Mouse (Mus musculus): ENCODE results near the gene Pafah1b1. TPM values are rescaled to one million over a fixed set of nuclear protein-coding genes. Genes with fewer than 3 reads are reported as not detected.

Pafah1b1 gene
- total RNA-seq, 2 experiments from 2014 or later: 206 to 224 TPM

DNA sequence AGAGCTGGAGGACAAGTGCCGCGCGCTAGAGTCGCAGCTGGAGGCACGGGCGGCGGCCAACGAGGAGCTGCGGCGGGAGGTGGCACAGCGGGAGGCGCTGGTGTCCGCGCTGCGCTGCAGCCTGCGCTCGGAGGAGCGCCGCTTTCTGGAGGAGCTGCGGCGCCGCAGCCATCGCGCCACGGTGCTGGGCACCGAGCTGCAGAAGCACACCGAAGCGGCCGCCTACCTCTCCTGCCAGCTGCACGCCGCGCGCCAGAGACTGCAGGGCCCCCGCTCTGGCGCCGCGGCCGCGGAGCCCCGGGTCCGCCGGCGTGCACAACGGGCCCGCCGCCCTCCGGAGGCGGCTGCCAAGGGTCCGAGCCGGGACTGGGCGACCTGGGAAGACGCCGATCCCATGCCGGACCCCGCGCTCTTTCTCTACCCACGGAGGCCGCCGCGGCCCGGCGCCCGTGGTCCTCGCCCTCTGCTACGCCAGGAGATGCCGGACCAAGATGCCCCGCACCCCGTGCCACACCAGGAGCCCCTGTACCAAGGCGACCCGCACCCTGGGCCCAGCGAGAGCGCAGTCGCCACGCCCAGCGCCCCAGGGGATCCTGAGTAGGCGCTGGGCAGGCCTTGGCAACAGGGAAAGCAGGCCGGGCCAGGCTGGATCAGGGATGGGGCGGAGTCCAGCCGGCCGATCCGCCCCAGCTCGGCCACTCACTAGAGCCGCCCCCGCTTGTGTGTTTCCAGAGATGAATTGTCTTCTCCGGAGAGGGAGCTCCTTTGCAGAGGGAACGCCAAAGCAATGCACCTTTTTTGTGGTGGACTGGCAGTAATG lies 86.3 kb downstream of the Pafah1b1 start:
- intact Hi-C loops (cut with DNase I): loop anchor here (2.0 to 5.0 kb wide), 2 partner anchors 131 to 204 kb away; no protein-coding TSS in a partner anchor
- peak; percentile 72 for DNase-seq (ENCODE audit: low spot score)

DNA sequence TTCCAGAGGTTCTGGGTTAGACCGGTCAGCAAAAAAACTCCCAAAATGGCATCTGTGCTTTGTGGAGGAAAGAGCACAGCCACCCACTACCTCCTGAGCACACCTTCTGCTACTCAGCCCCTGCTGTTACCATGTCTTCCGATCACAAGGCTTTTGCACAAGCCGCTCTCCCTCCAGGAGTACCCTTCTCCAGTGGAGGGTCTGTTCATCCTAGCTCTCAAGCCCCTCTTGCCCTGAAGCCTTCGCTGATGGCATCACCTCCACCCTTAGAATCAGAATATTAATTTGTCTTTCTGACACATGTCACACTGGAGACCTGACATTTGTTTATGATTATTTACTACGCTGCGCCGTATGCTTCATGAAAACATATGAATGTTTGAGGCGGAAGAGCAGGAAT lies 87.0 kb downstream of the Pafah1b1 start:
- no peak for DNase-seq (ENCODE audit: low spot score)
- intact Hi-C loops (cut with DNase I): loop anchor here (5.0 kb wide), 1 partner anchor 205 kb away; no protein-coding TSS in a partner anchor

DNA sequence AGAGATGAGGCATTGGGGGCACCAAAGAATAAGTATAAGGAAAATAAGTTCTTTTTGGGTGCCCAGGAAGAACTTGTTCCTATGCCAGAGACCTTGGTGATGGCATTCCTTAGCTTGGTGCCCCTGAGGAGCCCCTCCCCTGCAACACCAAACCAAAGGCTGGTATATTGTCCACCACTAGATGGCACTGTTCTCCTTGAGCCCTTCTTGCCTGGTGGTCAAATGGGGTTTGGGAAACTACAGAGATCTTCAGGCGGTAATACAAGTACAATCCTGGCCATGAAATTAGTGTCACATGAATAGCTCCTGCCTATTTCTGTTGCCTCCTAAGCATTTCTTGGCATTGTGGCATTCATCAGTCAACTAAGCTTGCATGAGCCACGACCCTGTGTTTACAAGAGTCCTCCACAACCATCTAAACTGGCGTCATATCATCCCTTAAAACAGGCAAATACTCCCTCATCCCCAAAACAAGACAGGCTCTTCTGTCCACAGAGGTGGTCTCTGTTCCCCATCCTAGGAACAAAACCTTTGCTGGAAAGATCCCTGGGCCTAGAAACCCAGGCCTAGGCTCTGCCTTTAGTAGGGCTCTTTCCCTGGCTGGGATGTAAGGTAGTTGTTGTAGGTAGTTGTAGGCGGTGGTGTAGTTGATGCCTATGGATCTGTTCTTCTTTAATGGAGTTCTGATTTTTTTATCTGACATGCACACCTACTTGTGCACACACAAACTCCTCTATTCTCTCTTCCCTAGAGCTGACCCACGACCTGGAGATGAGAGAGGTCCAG lies 89.8 kb downstream of the Pafah1b1 start:
- intact Hi-C loops (cut with DNase I): loop anchor here (2.0 to 5.0 kb wide), 2 partner anchors 182 to 208 kb away; no protein-coding TSS in a partner anchor
- DNase-seq (ENCODE audit: low spot score): peak; percentile 21

DNA sequence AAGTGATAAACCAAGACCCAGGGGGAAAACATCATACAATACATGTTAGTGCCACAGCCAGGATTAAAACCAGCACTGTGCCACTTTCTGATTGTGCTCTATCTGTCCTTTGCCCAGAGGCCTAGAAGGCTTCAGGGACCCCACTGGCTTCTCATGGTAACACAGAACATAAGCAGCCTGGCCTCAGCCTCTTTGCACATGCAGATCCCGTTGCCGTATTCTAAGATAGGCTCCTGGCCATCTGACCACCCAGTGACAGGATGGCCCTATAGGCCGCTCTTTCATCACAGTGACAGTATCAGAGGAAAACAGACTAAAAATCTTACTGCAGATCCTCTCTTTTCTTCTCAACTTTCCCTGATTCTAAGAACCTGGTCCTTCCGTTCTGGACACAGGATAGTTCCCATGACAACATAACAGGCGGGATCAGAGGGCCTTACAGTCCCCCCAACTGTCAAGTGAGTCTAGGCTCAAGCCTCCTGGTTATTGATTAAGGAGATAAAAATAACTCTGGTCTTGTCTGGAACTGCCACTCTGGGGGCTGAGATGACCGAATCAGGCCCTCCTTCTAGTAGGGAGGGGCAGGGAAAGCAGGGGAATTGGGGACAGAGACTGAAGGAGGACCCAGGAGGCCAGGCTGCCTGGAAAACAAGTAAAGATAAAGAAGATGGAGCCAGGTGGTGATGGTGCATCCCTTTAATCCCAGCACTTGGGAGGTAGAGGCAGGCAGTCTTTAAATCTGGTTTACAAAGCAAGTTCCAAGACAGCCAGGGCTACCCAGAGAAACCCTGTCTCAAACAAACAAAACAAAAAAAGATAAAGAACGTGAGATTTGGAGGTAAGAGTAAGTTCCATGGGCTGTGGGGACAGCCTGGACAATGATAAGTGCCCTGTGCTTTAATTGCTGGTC lies 92.3 kb downstream of the Pafah1b1 start:
- DNase-seq (ENCODE audit: low spot score): no peak
- intact Hi-C loops (cut with DNase I): no loop called here

DNA sequence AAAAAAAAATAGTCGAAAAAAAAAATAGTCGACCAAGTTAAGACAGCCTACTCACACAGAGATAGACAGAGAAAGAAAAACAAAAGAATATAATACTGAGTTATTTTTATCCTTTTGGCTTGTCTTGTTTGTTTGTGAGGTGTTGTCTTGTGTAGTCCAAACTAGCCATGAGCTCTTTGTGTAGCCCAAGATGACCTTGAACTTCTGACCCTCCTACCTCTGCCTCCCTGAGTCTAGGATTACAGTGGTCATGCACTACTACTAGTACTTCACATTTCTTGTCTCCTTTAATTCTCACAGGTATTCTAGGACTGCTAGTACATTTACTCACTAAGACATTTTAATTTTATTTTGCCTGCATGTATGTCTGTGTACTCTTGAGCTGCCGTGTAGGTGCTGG lies 97.0 kb downstream of the Pafah1b1 start:
- intact Hi-C loops (cut with DNase I): no loop called here
- no peak for DNase-seq (ENCODE audit: low spot score)

DNA sequence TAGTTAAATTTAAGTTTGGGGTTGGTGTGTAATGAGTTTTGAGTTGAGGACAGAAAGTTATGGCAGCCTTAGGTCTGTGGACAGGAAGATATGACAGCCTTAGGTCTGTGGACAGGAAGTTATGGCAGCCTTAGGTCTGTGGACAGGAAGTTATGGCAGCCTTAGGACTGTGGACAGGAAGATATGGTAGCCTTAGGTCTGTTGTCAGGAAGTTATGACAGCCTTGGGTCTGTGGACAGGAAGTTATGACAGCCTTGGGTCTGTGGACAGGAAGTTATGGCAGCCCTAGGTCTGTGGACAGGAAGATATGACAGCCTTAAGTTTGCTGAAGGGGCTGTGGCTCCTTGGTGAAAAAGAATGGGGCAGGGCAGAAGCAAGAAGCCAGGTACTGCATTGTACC lies 99.1 kb downstream of the Pafah1b1 start:
- no peak for DNase-seq (ENCODE audit: low spot score)
- intact Hi-C loops (cut with DNase I): no loop called here

Other genes with a start within 250 kb of the Pafah1b1 start
- 10 to 100 TPM; 85.8 to 86.8 TPM for gene Rap1gap2, start 113.8 kb downstream of the Pafah1b1 start, total RNA-seq (2021)
- under 1 TPM; 0.47 to 0.59 TPM for gene Ccdc92b, start 105.1 kb downstream of the Pafah1b1 start, total RNA-seq (2021)
- 100 to 1,000 TPM; 208 to 227 TPM for gene Cluh, start 75.2 kb downstream of the Pafah1b1 start, total RNA-seq (2021)
- gene Mettl16, start 46.2 kb upstream of the Pafah1b1 start, total RNA-seq (2021): 10 to 100 TPM; 14.0 to 15.1 TPM
- 10 to 100 TPM in 1 of 2 experiments, 1 to 10 TPM in 1; 9.8 to 10.6 TPM for gene Mnt, start 106.2 kb upstream of the Pafah1b1 start, total RNA-seq (2021)
- gene Sgsm2, start 172.4 kb upstream of the Pafah1b1 start, total RNA-seq (2021): 1 to 10 TPM; 4.8 to 6.7 TPM
- 10 to 100 TPM; 15.6 to 17.0 TPM for gene Tsr1, start 173.4 kb upstream of the Pafah1b1 start, total RNA-seq (2021)
- 10 to 100 TPM; 16.0 to 17.5 TPM for gene Smg6, start 201.2 kb upstream of the Pafah1b1 start, total RNA-seq (2021)
- gene Srr, start 201.3 kb upstream of the Pafah1b1 start, total RNA-seq (2021): 10 to 100 TPM; 28.9 to 31.3 TPM